Mouse (Mus musculus): Measurements from ENCODE around the gene Ccdc150. TPM values are rescaled to one million over a fixed set of nuclear protein-coding genes. Genes with fewer than 3 reads are reported as not detected.

Gene Ccdc150
- 0.68 TPM for polyA plus RNA-seq (2014; fragmentation: Illumina TruSeq; extraction: RNeasy Lipid Tissue Mini Kit (QIAGEN cat#74804))

DNA sequence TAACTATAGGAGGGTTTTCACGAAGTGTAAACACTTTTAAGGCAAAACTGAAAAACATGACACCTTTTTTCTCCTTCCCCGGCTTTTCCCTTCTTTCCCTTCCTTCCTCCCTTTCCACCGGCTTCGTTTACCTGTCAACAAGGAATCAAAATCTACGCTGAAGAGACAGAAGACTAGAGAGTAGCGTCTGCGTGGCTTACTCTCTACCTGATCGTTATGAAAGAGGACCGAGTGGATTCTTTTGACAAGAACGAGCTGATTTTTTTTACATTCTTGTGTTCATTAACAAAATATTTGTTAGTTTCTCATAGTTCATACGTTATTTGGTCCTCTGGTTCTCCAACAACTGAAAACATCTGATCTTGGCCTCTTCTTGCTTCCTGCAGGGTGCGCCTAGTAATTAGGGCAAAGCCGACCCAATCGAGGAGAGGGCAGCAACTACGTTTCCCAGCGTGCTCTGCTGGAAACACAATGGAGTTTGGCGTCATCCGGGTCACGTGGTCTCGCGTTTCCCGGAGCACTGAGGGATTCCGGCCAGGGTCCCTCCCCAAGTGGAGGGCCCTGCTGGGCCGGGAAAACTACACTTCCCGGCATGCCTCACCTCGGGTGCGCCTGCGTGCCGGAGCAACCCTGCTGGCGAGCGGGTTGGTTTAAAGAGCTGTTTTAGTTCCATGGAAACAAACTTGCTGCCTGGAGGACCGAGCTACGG, at the start of gene Ccdc150:
Gene Ccdc150, plus strand, starts transcription at position 526 of the 709 bp plus-strand sequence.

Other genes starting within 250 kb of the Ccdc150 start
- gene Hecw2, start 55.5 kb upstream of the Ccdc150 start, polyA plus RNA-seq (2014; fragmentation: Illumina TruSeq; extraction: RNeasy Lipid Tissue Mini Kit (QIAGEN cat#74804)), result 11.0 TPM
- 61.0 TPM for gene Gtf3c3, start 188.3 kb downstream of the Ccdc150 start, polyA plus RNA-seq (2014; fragmentation: Illumina TruSeq; extraction: RNeasy Lipid Tissue Mini Kit (QIAGEN cat#74804))

Data from ovary, adult 10 weeks (tissue).